Mouse (Mus musculus) right cerebral cortex, adult 18-20 months (tissue): Measurements from ENCODE around the gene Nr4a3.

Experiments
- DNase-seq: peaks from one replicate; pipeline ENCODE4 v3.0.0; 2022; ENCODE audit warnings: mixed read lengths

Gene Nr4a3

GRCm38 (mm10) chr4:48116191-48116590 is 71.2 kb downstream of the Nr4a3 start:
- peak; percentile 14 for DNase-seq

- no peak for DNase-seq
Observed at GRCm38 (mm10) chr4:48124416-48124772, 79.4 kb downstream of the Nr4a3 start.

DNA sequence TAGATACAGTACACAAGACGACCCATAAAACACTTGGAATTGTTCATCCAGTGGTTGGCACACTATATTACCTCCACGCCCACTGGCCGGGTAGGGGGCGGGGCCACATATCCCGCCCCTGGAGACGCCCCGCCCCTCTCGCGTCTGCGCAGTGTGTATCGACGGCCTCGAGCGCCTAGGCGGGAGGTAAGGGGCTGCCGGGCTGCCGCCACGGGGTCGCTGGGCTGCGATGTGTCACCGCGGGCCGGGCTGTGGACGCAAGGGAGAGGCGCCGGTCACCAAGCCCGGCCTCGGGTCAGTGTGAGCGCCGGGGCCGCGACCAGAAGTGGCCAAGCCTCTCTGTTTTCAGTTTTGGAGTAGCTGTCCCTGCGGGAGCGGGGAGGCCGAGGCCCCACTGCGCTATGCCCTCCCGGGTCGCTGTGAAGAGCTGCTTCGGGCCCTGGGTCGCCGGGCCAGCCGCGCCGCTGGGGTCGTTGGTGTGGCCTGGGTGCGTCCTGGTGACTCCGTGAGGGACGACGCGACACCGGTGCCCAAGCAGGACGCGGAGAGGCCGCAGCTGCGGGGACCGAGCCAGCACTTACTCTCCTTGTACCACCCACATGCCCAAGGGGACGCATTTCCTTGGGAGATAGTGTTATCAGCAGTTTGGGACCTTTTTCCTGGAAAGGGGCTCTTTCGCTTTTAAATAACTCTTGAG is 80.0 kb downstream of the Nr4a3 start, which contains the start of gene Stx17:
Gene Stx17, plus strand, starts transcription at position 143 of the 697 bp plus-strand sequence.
- peak; percentile 88 for DNase-seq

GRCm38 (mm10) chr4:48130314-48130713 is 85.4 kb downstream of the Nr4a3 start:
- no peak for DNase-seq

- no peak for DNase-seq
Observed at GRCm38 (mm10) chr4:48131606-48132005, 86.7 kb downstream of the Nr4a3 start.

GRCm38 (mm10) chr4:48132721-48133120 is 87.8 kb downstream of the Nr4a3 start:
- no peak for DNase-seq
